Mouse (Mus musculus) lung, embryonic 14.5 days (tissue): ENCODE data around the gene Paqr5. TPM values are rescaled to one million over a fixed set of nuclear protein-coding genes. Genes with fewer than 3 reads are reported as not detected.

Experiments used
- ATAC-seq: fragments of 200-750 bp; cut with Nextera tagmentation; 2 replicates; pipeline ENCODE4 v1.8.0; 2017; ENCODE audit warnings: mild to moderate bottlenecking, moderate TSS enrichment, moderate library complexity; ENCODE audit not compliant: insufficient read depth
- DNase-seq: peaks from one replicate; pipeline ENCODE4 v3.0.0-alpha.2; 2015
- H3K27ac ChIP-seq: fragments of 300-500 bp; sonication (generic); 2 replicates; pipeline ENCODE4 v1.5.1; 2014; ENCODE audit warnings: low read depth, mild to moderate bottlenecking, moderate library complexity
- H3K27me3 ChIP-seq: fragments of 300-500 bp; sonication (generic); 2 replicates; pipeline ENCODE4 v1.6.1; 2014; ENCODE audit warnings: low read length, control low read depth; ENCODE audit not compliant: insufficient read depth
- H3K36me3 ChIP-seq: fragments of 300-500 bp; sonication (generic); 2 replicates; pipeline ENCODE4 v1.6.1; 2014; ENCODE audit warnings: control low read depth; ENCODE audit not compliant: insufficient read depth
- H3K4me1 ChIP-seq: fragments of 300-500 bp; sonication (generic); 2 replicates; pipeline ENCODE4 v1.6.1; 2014; ENCODE audit warnings: antibody characterized with exemption, control low read depth; ENCODE audit not compliant: insufficient read depth
- H3K4me2 ChIP-seq: fragments of 300-500 bp; sonication (generic); 2 replicates; pipeline ENCODE4 v1.6.1; 2014; ENCODE audit warnings: mild to moderate bottlenecking
- H3K4me3 ChIP-seq: fragments of 300-500 bp; sonication (generic); 2 replicates; pipeline ENCODE4 v1.5.1; 2014; ENCODE audit warnings: low read depth, low read length
- H3K9ac ChIP-seq: fragments of 300-500 bp; sonication (generic); 2 replicates; pipeline ENCODE4 v1.6.1; 2014
- H3K9me3 ChIP-seq: fragments of 300-500 bp; sonication (generic); 2 replicates; pipeline ENCODE4 v1.6.1; 2016; ENCODE audit warnings: low read depth, low read length, control low read depth
- CTCF ChIP-seq: IDR thresholded peaks from 2 replicates; pipeline ENCODE4 v1.5.1; 2016; ENCODE audit warnings: antibody characterized with exemption, low read depth
- WGBS: fragments of 180-500 bp; shearing (Covaris S2); extraction: QIAGEN DNeasy Blood & Tissue Kit; methylation state at CpG from one replicate; pipeline ENCODE4 v1.1.7; 2014; 5-methylcytosine and 5-hydroxymethylcytosine counted together
- polyA plus RNA-seq: library from polyadenylated mRNA; unstranded; fragments of >200 nt; fragmentation: Nextera tagmentation; extraction: Ambion mirVana; gene quantifications from 2 replicates; pipeline ENCODE4 v1.2.1, GENCODE M21; 2014

The Paqr5 gene
- polyA plus RNA-seq = 1.7 and 3.7 TPM in 2 replicates

GRCm38 (mm10) chr9:62026600-62026999, at the start of gene Paqr5:
Paqr5 (minus strand) TSS chr9:62026856.
- no peaks in the 10 kb centered on the region for H3K9me3 ChIP-seq
- under 1% methylated on average over 32 of the region's 32 CpGs for WGBS
- H3K27ac ChIP-seq = no peak within 1 kb of the TSS
- ATAC-seq = peak; percentile 84
- H3K36me3 ChIP-seq = no peaks in the 10 kb centered on the region
- peak within 1 kb of the TSS; percentile 40 for H3K9ac ChIP-seq
- no peaks in the 10 kb centered on the region for H3K4me1 ChIP-seq
- peaks cover 13% of the 10 kb centered on the region; the same call in 1 of the 2 replicates for H3K27me3 ChIP-seq
- DNase-seq = peak; percentile 77
- H3K4me3 ChIP-seq = peak within 1 kb of the TSS; percentile 41
- H3K4me2 ChIP-seq = peak within 1 kb of the TSS; percentile 74
- no peak for TF ChIP-seq CTCF

GRCm38 (mm10) chr9:62062234-62062633, 35.6 kb upstream of the Paqr5 start:
- Histone ChIP-seq H3K9ac (no peak overlapping the region), H3K27me3 (no peaks in the 10 kb centered on the region), H3K36me3 (0 out of 2 replicates have a peak, but pooled peaks cover 4% of the 10 kb centered on the region), H3K27ac (no peak overlapping the region), H3K4me2 (no peak overlapping the region), H3K9me3 (no peaks in the 10 kb centered on the region), H3K4me3 (no peak overlapping the region), H3K4me1 (no peaks in the 10 kb centered on the region)
- no peak for DNase-seq
- 92% methylated on average over 3 of the region's 3 CpGs for WGBS
- TF ChIP-seq CTCF = no peak
- no peak for ATAC-seq

GRCm38 (mm10) chr9:62060431-62060830, 33.8 kb upstream of the Paqr5 start:
- Histone ChIP-seq H3K4me3 (no peak overlapping the region), H3K4me2 (no peak overlapping the region), H3K9me3 (no peaks in the 10 kb centered on the region), H3K36me3 (0 out of 2 replicates have a peak, but pooled peaks cover 4% of the 10 kb centered on the region), H3K27ac (no peak overlapping the region), H3K9ac (no peak overlapping the region), H3K27me3 (no peaks in the 10 kb centered on the region), H3K4me1 (no peaks in the 10 kb centered on the region)
- DNase-seq (no peak), ATAC-seq (no peak)
- 89% methylated on average over 2 of the region's 2 CpGs for WGBS
- TF ChIP-seq CTCF = no peak

- ATAC-seq (no peak), DNase-seq (no peak)
- H3K4me3 ChIP-seq = no peak overlapping the region
- WGBS = 81% methylated on average over 11 of the region's 11 CpGs
- no peak for TF ChIP-seq CTCF
- H3K4me1 ChIP-seq = no peaks in the 10 kb centered on the region
- H3K27ac ChIP-seq = no peak overlapping the region
- no peak overlapping the region for H3K4me2 ChIP-seq
- H3K36me3 ChIP-seq = 0 out of 2 replicates have a peak, but pooled peaks cover 4% of the 10 kb centered on the region
- H3K9ac ChIP-seq = no peak overlapping the region
- no peaks in the 10 kb centered on the region for H3K27me3 ChIP-seq
- no peaks in the 10 kb centered on the region for H3K9me3 ChIP-seq
Measured at GRCm38 (mm10) chr9:62059941-62060340, 33.3 kb upstream of the Paqr5 start.

- no peak for TF ChIP-seq CTCF
- no peaks in the 10 kb centered on the region for H3K4me1 ChIP-seq
- ATAC-seq = no peak
- no peak for DNase-seq
- no peak overlapping the region for H3K9ac ChIP-seq
- 0 out of 2 replicates have a peak, but pooled peaks cover 4% of the 10 kb centered on the region for H3K36me3 ChIP-seq
- no peaks in the 10 kb centered on the region for H3K27me3 ChIP-seq
- no peaks in the 10 kb centered on the region for H3K9me3 ChIP-seq
- no peak overlapping the region for H3K4me3 ChIP-seq
- 60% methylated on average over 7 of the region's 7 CpGs for WGBS
- H3K4me2 ChIP-seq = no peak overlapping the region
- H3K27ac ChIP-seq = no peak overlapping the region
Measured at GRCm38 (mm10) chr9:62057881-62058506, 31.3 kb upstream of the Paqr5 start.

DNA sequence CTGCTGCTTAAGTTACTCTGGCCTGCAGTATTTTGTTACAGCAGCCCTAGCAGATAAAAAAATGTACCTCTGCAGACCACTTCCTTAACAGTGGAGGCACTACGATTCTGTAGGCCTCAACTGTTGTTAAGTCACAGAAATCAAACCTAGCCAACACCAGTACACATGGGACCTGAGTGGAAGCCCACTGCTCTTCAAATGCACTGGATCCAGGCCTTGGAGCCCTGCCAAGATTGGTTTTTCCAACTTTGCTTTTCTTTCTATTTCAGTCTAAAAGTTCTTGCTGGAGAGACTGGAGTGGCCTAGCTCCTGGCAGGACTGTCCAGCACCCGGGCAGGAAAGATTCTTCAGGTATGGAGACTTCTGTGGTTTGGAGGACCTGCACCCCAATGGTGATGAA, 29.6 kb upstream of the Paqr5 start:
- WGBS = 76% methylated on average over 2 of the region's 2 CpGs

DNA sequence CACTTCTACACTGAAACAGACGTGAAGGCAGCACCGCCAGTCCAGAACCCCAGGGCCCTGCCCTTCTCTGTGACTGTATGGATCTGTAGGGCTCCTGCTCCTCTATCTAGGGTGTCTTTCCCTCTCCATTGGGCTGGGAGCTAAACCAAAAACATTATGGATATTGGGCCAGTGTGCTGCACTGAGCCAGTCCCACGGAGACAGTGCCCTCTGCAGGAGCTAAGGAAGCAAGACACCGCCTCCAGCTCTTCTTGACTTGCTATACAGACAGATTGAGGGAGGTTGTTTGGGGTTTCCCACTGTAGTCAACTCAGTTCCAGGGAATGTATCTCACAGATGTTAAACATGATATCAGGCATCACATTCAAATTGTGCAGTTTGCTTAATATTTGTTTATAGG, 24.1 kb upstream of the Paqr5 start:
- Histone ChIP-seq H3K9ac (no peak overlapping the region), H3K27ac (no peak overlapping the region), H3K4me3 (no peak overlapping the region), H3K36me3 (no peaks in the 10 kb centered on the region), H3K4me2 (no peak overlapping the region), H3K4me1 (no peaks in the 10 kb centered on the region), H3K9me3 (no peaks in the 10 kb centered on the region), H3K27me3 (no peaks in the 10 kb centered on the region)
- ATAC-seq (no peak), DNase-seq (peak; percentile 75)
- 41% methylated on average over 4 of the region's 4 CpGs for WGBS
- TF ChIP-seq CTCF = peak; percentile 75

More for the DNA sequence above, 29.6 kb upstream of the Paqr5 start:
- Histone ChIP-seq H3K27me3 (no peaks in the 10 kb centered on the region), H3K9ac (no peak overlapping the region), H3K4me3 (no peak overlapping the region), H3K9me3 (no peaks in the 10 kb centered on the region), H3K36me3 (0 out of 2 replicates have a peak, but pooled peaks cover 4% of the 10 kb centered on the region), H3K27ac (no peak overlapping the region), H3K4me1 (no peaks in the 10 kb centered on the region), H3K4me2 (no peak overlapping the region)
- ATAC-seq = no peak
- no peak for TF ChIP-seq CTCF
- DNase-seq = peak; percentile 30
